Mouse (Mus musculus) limb, embryonic 13.5 days (tissue): ENCODE measurements around the gene C1qtnf9. TPM values are rescaled to one million over a fixed set of nuclear protein-coding genes. Genes with fewer than 3 reads are reported as not detected.

Source experiments
- ATAC-seq: fragments of 200-750 bp; cut with Nextera tagmentation; 2 replicates; pipeline ENCODE4 v1.8.0; 2017; ENCODE audit warnings: low read depth, moderate number of reproducible peaks, moderate TSS enrichment; ENCODE audit not compliant: low FRiP score
- H3K27ac ChIP-seq: fragments of 300-500 bp; sonication (generic); 2 replicates; pipeline ENCODE4 v1.5.1; 2015; ENCODE audit warnings: inconsistent platforms, mild to moderate bottlenecking, moderate library complexity
- H3K27me3 ChIP-seq: fragments of 300-500 bp; sonication (generic); 2 replicates; pipeline ENCODE4 v1.6.1; 2015; ENCODE audit warnings: mild to moderate bottlenecking, inconsistent platforms
- H3K36me3 ChIP-seq: fragments of 300-500 bp; sonication (generic); 2 replicates; pipeline ENCODE4 v1.6.1; 2015; ENCODE audit warnings: inconsistent platforms, mild to moderate bottlenecking, moderate library complexity
- H3K4me1 ChIP-seq: fragments of 300-500 bp; sonication (generic); 2 replicates; pipeline ENCODE4 v1.6.1; 2015; ENCODE audit warnings: inconsistent platforms
- H3K4me2 ChIP-seq: fragments of 300-500 bp; sonication (generic); replicated peaks from 2 replicates; pipeline ENCODE4 v1.6.1; 2015; ENCODE audit warnings: inconsistent platforms, mild to moderate bottlenecking, moderate library complexity
- H3K4me3 ChIP-seq: fragments of 300-500 bp; sonication (generic); 2 replicates; pipeline ENCODE4 v1.5.1; 2015; ENCODE audit warnings: moderate library complexity, mild to moderate bottlenecking, inconsistent platforms
- H3K9ac ChIP-seq: fragments of 300-500 bp; sonication (generic); 2 replicates; pipeline ENCODE4 v1.6.1; 2015; ENCODE audit warnings: mild to moderate bottlenecking, inconsistent platforms
- H3K9me3 ChIP-seq: fragments of 300-500 bp; sonication (generic); 2 replicates; pipeline ENCODE4 v1.6.1; 2016; ENCODE audit warnings: inconsistent platforms
- WGBS: fragments of 180-500 bp; shearing (Covaris S2); methylation state at CpG from one replicate; pipeline ENCODE4 v1.1.7; 2015; 5-methylcytosine and 5-hydroxymethylcytosine counted together
- polyA plus RNA-seq: library from polyadenylated mRNA; unstranded; fragments of >200 nt; fragmentation: Nextera tagmentation; extraction: Ambion mirVana; gene quantifications from 2 replicates; pipeline ENCODE4 v1.2.1, GENCODE M21; 2015

C1qtnf9 gene
- polyA plus RNA-seq, 1 experiment from 2014 or later: 1.6 TPM

DNA sequence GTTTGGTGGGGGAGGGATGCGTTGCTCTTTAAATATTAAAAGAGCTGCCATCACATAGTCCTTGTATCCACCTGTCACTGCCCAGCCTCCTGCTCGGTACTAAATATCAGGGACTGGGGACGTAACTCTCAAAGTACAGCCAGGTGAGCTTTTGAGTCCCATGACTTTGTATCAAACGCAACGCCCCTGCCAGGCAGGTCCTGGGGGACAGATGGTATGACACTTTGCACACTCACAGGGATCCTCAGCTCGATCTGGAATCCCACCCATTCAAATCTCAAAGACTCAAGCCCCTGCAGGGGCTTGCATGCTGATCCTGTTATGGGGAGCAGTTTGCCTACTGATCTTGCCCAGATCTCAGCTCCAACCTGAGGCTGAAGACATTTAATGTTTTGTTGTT is 2.7 kb downstream of the C1qtnf9 start:
- WGBS: 66% methylated on average over 6 of the region's 6 CpGs
- peak overlapping the region; percentile 61; the same call in 1 of the 2 replicates for H3K4me2 ChIP-seq

DNA sequence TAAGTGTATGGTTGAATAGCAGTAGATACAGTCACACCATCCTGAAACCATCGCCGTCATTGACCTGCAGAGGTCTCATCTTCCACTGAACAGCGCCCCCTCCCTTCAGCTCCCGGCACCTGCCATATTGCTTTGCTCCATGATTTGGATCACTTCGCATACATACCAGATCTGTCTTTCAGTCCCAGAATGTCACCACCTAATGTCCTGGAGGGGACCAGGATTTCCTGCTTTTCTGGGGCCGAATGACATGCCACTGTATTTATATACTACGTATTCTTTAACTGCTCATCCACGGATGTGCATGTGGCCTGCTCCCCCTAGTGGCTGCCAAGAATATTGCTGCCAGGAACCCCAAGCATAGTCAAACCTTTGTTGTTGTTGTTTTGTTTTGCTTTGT is 3.1 kb downstream of the C1qtnf9 start:
- 7% methylated on average over 8 of the region's 8 CpGs for WGBS
- Histone ChIP-seq H3K27ac (no peak overlapping the region), H3K9ac (0 out of 2 replicates have a peak overlapping the region, but pooled peaks have one; percentile 35)

More for the DNA sequence above, 2.7 kb downstream of the C1qtnf9 start:
- Histone ChIP-seq H3K9me3 (no peaks in the 10 kb centered on the region), H3K4me1 (peaks cover 10% of the 10 kb centered on the region), H3K36me3 (no peaks in the 10 kb centered on the region), H3K9ac (no peak overlapping the region), H3K27ac (no peak overlapping the region), H3K4me3 (no peak overlapping the region), H3K27me3 (no peaks in the 10 kb centered on the region)
- no peak for ATAC-seq

DNA sequence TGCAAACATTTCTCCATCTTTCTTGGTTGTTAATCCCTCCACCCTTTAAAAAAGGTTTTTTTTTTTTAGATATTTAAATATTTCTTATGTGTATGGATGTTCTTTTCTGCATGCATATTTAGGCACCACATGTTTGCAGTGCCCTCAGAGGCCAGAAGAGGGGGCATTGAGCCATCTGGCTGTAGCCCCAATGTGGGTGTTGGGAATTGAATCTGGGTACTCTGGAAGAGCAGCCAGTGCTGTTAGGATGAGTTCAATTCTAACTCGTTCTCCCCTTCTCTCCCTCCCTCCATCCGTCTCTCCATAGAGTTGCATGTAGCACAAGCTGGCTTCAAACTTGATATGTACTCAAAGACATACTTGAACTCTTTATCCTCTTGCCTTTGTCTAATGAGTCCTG is 5.5 kb downstream of the C1qtnf9 start:
- Histone ChIP-seq H3K27ac (no peak overlapping the region), H3K9me3 (no peaks in the 10 kb centered on the region), H3K4me3 (no peak overlapping the region), H3K36me3 (no peaks in the 10 kb centered on the region), H3K4me1 (no peaks in the 10 kb centered on the region; the same call in 1 of the 2 replicates), H3K4me2 (no peak overlapping the region), H3K27me3 (no peaks in the 10 kb centered on the region), H3K9ac (no peak overlapping the region)
- WGBS: 81% methylated on average over 2 of the region's 2 CpGs
- no peak for ATAC-seq

More for the DNA sequence above, 3.1 kb downstream of the C1qtnf9 start:
- H3K9me3 ChIP-seq: no peaks in the 10 kb centered on the region
- ATAC-seq: peak; percentile 61
- H3K36me3 ChIP-seq: no peaks in the 10 kb centered on the region
- peak overlapping the region; percentile 61 for H3K4me2 ChIP-seq
- H3K27me3 ChIP-seq: no peaks in the 10 kb centered on the region
- H3K4me3 ChIP-seq: peak overlapping the region; percentile 36
- peaks cover 10% of the 10 kb centered on the region for H3K4me1 ChIP-seq

DNA sequence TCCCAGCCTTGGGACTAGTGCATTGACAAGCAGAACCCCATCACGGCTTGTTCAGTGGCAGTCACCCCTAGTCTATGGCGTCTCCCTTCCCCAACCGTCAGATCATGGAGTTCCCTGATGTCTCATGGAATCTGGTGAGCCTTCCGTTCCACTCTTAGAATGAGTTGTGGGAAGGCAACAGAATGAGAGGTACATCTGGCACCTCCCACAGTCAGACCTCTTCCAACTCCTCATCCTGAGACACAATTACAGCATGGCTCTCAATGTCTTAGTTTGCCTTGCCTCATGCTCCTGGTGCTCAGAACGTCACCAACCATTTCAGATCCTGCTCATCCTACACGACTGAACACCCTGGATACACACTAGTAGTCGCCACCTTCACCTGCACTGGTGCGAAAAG is 8.6 kb downstream of the C1qtnf9 start:
- Histone ChIP-seq H3K9me3 (no peaks in the 10 kb centered on the region), H3K4me2 (no peak overlapping the region), H3K4me3 (no peak overlapping the region), H3K27ac (no peak overlapping the region), H3K27me3 (0 out of 2 replicates have a peak, but pooled peaks cover 2% of the 10 kb centered on the region), H3K36me3 (no peaks in the 10 kb centered on the region), H3K4me1 (no peaks in the 10 kb centered on the region), H3K9ac (no peak overlapping the region)
- WGBS: 88% methylated on average over 8 of the region's 8 CpGs
- ATAC-seq: no peak

DNA sequence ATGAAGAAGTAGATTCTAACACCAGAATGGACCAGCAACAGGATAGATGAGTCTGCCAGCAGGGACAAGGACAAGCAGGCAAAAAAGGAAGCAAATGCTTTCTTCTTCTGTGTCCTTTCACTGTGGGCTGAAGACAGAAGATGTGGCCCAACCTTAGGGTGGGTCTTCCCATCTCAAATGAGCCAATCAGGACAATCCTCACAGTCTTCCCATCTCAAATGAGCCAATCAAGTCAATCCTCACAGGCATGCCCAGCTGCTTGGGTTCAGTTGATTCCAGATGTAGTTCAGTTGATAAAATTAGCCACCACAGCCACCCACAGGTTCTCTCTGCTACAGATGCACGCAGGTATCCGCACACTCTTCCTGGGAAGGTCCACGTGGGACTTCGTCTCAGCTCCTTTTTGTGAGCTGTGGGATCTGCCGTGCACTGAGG is 9.6 kb downstream of the C1qtnf9 start:
- H3K27me3 ChIP-seq: 0 out of 2 replicates have a peak, but pooled peaks cover 6% of the 10 kb centered on the region
- no peak overlapping the region for H3K4me2 ChIP-seq
- H3K9me3 ChIP-seq: no peaks in the 10 kb centered on the region
- no peak overlapping the region for H3K27ac ChIP-seq
- H3K4me3 ChIP-seq: no peak overlapping the region
- ATAC-seq: no peak
- H3K36me3 ChIP-seq: no peaks in the 10 kb centered on the region
- H3K9ac ChIP-seq: no peak overlapping the region
- H3K4me1 ChIP-seq: no peaks in the 10 kb centered on the region
- 78% methylated on average over 5 of the region's 5 CpGs for WGBS

DNA sequence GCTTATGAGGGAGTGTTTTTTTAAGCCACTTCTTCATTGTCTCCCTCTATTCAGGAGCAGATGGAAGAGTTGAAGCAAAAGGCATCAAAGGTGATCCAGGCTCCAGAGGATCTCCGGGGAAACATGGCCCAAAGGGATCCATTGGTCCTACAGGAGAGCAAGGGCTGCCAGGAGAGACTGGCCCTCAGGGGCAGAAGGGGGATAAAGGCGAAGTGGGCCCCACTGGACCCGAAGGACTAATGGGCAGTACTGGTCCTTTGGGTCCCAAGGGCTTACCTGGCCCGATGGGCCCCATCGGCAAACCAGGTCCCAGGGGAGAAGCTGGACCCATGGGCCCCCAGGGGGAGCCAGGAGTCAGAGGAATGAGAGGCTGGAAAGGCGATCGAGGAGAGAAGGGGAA is 11.3 kb downstream of the C1qtnf9 start:
- ATAC-seq: no peak
- H3K4me2 ChIP-seq: no peak overlapping the region
- WGBS: 87% methylated on average over 7 of the region's 7 CpGs

DNA sequence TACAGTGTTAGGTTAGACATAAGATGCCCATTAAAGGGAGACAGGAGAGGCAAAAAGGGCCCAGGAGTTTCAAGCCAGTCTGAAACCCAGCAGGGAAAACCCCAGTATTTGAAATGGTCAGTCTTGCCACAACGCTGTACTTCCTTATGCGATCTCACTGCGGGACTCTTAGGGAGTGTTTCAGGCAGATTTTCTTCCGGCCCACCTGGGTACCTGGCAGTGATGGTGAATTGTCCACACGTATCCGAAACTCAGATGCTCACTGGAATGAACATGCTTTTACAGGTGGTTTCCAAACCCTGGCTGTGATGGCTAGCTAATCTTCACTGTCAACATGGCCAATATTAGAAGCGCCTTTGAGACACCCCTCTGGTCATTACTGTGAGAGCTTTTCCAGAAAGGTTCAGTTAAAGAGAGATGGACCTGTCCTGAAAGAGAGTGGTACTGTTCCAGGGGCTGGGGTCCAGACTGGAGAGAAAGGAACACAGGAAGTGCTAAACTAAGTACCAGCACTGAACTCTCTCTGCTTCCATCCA is 14.3 kb downstream of the C1qtnf9 start:
- Histone ChIP-seq H3K4me1 (peaks cover 5% of the 10 kb centered on the region), H3K9me3 (no peaks in the 10 kb centered on the region), H3K4me3 (no peak overlapping the region), H3K27ac (no peak overlapping the region), H3K9ac (no peak overlapping the region), H3K27me3 (peaks cover 19% of the 10 kb centered on the region), H3K4me2 (no peak overlapping the region), H3K36me3 (no peaks in the 10 kb centered on the region)
- 46% methylated on average over 7 of the region's 7 CpGs for WGBS
- no peak for ATAC-seq

More for the DNA sequence above, 11.3 kb downstream of the C1qtnf9 start:
- H3K27ac ChIP-seq: no peak overlapping the region
- no peak overlapping the region for H3K9ac ChIP-seq
- H3K4me3 ChIP-seq: no peak overlapping the region
- peaks cover 19% of the 10 kb centered on the region for H3K27me3 ChIP-seq
- H3K4me1 ChIP-seq: no peaks in the 10 kb centered on the region
- H3K36me3 ChIP-seq: no peaks in the 10 kb centered on the region
- no peaks in the 10 kb centered on the region for H3K9me3 ChIP-seq

DNA sequence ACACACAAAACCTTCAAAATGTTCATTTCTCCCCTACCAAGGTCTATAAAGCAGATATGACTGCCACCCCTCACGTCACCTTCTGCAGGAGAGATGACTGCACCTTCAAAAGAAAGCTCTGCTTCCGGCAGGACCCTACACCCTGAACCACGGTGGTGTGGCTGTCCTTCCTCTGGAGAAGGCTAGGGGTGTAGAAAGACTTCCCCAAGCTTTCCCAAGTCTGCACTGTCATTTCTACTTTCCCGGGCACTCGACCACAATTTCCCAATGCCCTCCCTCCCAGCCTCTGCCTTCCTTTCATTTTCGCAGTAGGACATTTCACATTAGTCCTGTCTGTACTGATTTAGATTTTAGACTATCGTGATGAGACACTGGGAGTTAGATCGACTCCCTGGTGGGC is 15.3 kb downstream of the C1qtnf9 start:
- H3K4me2 ChIP-seq: no peak overlapping the region
- no peaks in the 10 kb centered on the region for H3K9me3 ChIP-seq
- no peak overlapping the region for H3K27ac ChIP-seq
- H3K27me3 ChIP-seq: peaks cover 19% of the 10 kb centered on the region
- H3K4me1 ChIP-seq: peaks cover 5% of the 10 kb centered on the region
- H3K9ac ChIP-seq: no peak overlapping the region
- 51% methylated on average over 8 of the region's 8 CpGs for WGBS
- no peak for ATAC-seq
- peaks cover 6% of the 10 kb centered on the region for H3K36me3 ChIP-seq
- no peak overlapping the region for H3K4me3 ChIP-seq

DNA sequence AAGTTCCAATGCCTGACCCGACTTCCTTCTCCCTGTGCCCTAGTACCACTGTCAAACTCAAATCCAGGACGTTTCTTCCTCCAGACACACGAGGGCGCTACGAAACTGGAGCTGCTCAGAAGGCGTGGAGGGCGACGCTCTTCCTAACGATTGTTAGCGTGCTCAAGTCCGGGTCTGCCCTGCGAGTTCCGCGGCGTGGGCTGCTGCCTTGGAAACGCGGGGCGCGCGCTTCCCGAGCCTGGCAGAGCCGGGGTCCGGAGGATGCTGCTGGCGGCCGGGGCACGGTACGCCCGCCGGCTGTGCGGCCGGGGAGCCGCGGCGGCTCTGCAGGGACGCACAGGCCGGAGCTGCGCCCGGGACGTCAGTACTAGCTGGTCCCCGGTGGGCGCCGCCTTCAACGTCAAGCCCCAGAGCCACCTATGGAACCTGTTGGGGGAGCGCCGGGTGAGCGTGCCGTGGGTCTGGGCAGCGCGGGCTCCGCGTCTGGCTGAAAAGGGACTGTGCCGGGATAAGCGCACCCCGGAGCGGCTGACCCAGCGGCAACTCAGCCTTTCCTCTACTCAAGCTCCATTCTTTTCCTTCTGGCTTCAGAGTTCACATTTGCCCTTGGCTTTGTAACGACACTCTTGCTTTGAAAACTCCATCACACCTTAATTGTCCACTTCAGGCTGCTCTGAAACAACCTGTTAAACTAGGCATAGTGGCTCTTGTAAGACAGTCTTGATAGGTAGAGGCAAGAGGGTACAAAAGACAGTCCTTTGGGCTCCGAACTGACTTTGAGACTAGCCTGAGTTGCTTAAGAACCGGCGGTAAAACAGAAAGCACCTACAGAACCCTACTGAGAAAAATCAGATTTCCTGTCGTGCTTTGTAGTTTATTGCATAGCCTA is 16.7 kb downstream of the C1qtnf9 start, which contains the start of gene Mipep:
Mipep (plus strand) TSS at position 147 of the 889 bp plus-strand sequence.
- Histone ChIP-seq H3K4me1 (peaks cover 5% of the 10 kb centered on the region), H3K27ac (no peak within 1 kb of the TSS), H3K9ac (peak within 1 kb of the TSS; percentile 70), H3K36me3 (peaks cover 18% of the 10 kb centered on the region), H3K9me3 (no peaks in the 10 kb centered on the region), H3K4me3 (peak within 1 kb of the TSS; percentile 75), H3K27me3 (peaks cover 19% of the 10 kb centered on the region), H3K4me2 (peak within 1 kb of the TSS; percentile 80)
- peak; percentile 92 for ATAC-seq
- WGBS: under 1% methylated on average over 61 of the region's 61 CpGs

DNA sequence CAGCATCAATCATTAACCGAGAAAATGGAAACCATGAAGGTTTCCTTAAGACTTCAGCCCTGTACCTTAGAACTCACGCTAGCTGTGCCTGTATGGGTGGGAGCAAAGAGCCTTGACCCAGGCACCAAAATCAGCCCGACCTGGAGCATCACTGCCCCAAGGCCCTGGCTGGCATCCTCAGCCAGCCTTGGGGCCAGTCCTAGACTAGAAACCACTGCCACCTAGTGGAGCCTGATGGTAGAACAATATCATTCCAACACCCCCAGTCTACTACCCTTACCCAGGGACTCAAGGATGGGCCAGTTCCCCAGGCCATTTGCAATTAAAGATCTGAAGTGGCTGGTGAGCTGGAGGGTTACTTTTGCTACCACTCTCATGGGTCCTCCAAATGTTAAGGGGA is 22.2 kb downstream of the C1qtnf9 start:
- H3K4me3 ChIP-seq: no peak overlapping the region
- peaks cover 39% of the 10 kb centered on the region for H3K36me3 ChIP-seq
- no peaks in the 10 kb centered on the region for H3K27me3 ChIP-seq
- no peak for ATAC-seq
- H3K4me1 ChIP-seq: peaks cover 3% of the 10 kb centered on the region
- H3K9ac ChIP-seq: no peak overlapping the region
- 41% methylated on average over 3 of the region's 3 CpGs for WGBS
- no peak overlapping the region for H3K27ac ChIP-seq
- no peaks in the 10 kb centered on the region for H3K9me3 ChIP-seq
- no peak overlapping the region for H3K4me2 ChIP-seq

DNA sequence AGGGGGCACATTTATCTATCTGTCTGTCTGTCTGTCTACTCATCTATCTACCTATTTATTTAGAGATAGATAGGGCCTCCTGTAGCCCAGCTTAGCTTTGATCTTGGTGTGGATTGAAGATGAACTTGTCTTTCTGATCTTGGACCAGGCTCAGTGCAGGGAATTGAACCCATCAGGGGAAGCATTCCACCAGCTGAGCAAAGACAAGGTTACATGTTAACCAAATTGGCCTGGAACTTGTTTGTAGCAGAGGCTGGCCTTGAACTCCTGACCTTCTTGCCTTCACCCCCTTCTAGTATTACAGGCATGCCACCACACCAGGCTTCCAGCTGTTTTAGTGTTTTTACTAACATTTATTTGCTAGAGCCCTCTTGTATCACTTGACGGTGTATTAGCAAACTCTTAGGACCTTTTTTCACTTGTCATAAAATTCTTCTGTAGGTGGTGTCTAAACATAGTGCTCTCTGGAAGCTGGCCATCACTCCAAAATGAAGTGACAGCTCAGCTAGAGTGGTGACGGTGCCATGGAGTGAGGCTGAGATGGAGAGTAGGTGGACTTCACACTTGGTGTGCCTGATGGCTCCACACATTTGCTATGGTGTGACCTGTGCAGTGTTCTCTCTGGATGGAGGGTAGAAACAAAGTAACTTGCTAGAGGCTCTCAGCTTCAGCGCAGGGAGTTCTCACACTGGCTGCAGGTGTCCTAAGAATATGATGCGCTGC is 28.8 kb downstream of the C1qtnf9 start:
- Histone ChIP-seq H3K9ac (no peak overlapping the region), H3K9me3 (no peaks in the 10 kb centered on the region), H3K27me3 (no peaks in the 10 kb centered on the region), H3K4me2 (no peak overlapping the region), H3K36me3 (peaks cover 38% of the 10 kb centered on the region), H3K4me3 (no peak overlapping the region), H3K27ac (no peak overlapping the region), H3K4me1 (0 out of 2 replicates have a peak, but pooled peaks cover 3% of the 10 kb centered on the region)
- no peak for ATAC-seq
- 86% methylated on average over 4 of the region's 4 CpGs for WGBS

DNA sequence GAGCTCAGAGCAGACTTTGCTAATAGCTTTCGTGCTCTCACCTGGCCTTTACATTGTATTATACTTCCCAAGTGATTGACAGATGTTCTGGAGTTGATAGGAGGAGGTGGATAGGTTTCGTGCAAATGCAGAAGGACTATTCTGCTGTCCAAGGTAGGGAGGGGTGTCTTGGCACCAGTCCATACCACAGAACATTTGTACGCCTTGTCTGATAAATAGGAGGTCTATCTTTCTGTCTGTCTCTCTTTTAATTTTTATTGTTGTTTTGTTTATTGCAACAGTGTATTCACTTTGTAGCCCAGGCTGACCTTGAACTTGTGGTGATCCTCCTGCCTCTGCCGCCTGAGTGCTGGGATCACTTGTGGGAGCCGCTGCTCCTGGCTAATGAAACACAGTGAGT is 29.7 kb downstream of the C1qtnf9 start:
- no peak overlapping the region for H3K4me3 ChIP-seq

More for the DNA sequence above, 29.7 kb downstream of the C1qtnf9 start:
- no peak for ATAC-seq
- Histone ChIP-seq H3K27me3 (no peaks in the 10 kb centered on the region), H3K9me3 (no peaks in the 10 kb centered on the region), H3K4me1 (0 out of 2 replicates have a peak, but pooled peaks cover 3% of the 10 kb centered on the region), H3K36me3 (peaks cover 42% of the 10 kb centered on the region), H3K4me2 (no peak overlapping the region), H3K9ac (no peak overlapping the region), H3K27ac (no peak overlapping the region)
- 94% methylated on average over 5 of the region's 5 CpGs for WGBS
